Mouse (Mus musculus) heart, embryonic 11.5 days (tissue): ENCODE data around the gene Olfr843. TPM values are rescaled to one million over a fixed set of nuclear protein-coding genes. Genes with fewer than 3 reads are reported as not detected.

ENCODE experiments used
- ATAC-seq: fragments of 200-750 bp; cut with Nextera tagmentation; replicated peaks from 2 replicates; pipeline ENCODE4 v1.8.0; 2017; ENCODE audit warnings: moderate library complexity; ENCODE audit not compliant: insufficient number of reproducible peaks, low FRiP score, low TSS enrichment
- H3K27ac ChIP-seq: fragments of 300-500 bp; sonication (generic); 2 replicates; pipeline ENCODE4 v1.5.1; 2014; ENCODE audit warnings: mild to moderate bottlenecking, low read depth, low read length
- H3K27me3 ChIP-seq: fragments of 300-500 bp; sonication (generic); 2 replicates; pipeline ENCODE4 v1.6.1; 2014; ENCODE audit warnings: mild to moderate bottlenecking, low read length, mixed read lengths; ENCODE audit not compliant: control insufficient read depth, insufficient read depth
- H3K36me3 ChIP-seq: fragments of 300-500 bp; sonication (generic); 2 replicates; pipeline ENCODE4 v1.6.1; 2014; ENCODE audit warnings: mild to moderate bottlenecking, low read length, moderate library complexity, mixed read lengths; ENCODE audit not compliant: control insufficient read depth, insufficient read depth
- H3K4me1 ChIP-seq: fragments of 300-500 bp; sonication (generic); 2 replicates; pipeline ENCODE4 v1.6.1; 2014; ENCODE audit warnings: low read length; ENCODE audit not compliant: control insufficient read depth, insufficient read depth
- H3K4me2 ChIP-seq: fragments of 300-500 bp; sonication (generic); 2 replicates; pipeline ENCODE4 v1.6.1; 2014; ENCODE audit warnings: mild to moderate bottlenecking, moderate library complexity
- H3K4me3 ChIP-seq: fragments of 300-500 bp; sonication (generic); 2 replicates; pipeline ENCODE4 v1.5.1; 2014; ENCODE audit warnings: low read depth, low read length
- H3K9ac ChIP-seq: fragments of 300-500 bp; sonication (generic); 2 replicates; pipeline ENCODE4 v1.6.1; 2014; ENCODE audit warnings: mild to moderate bottlenecking, low read depth, low read length, moderate library complexity
- H3K9me3 ChIP-seq: fragments of 300-500 bp; sonication (generic); replicated peaks from 2 replicates; pipeline ENCODE4 v1.6.1; 2016; ENCODE audit warnings: low read length; ENCODE audit not compliant: control insufficient read depth
- WGBS: fragments of 180-500 bp; shearing (Covaris S2); extraction: QIAGEN DNeasy Blood & Tissue Kit; methylation state at CpG from one replicate; pipeline ENCODE4 v1.1.7; 2014; ENCODE audit not compliant: insufficient replicate concordance; 5-methylcytosine and 5-hydroxymethylcytosine counted together
- polyA plus RNA-seq: library from polyadenylated mRNA; unstranded; fragments of >200 nt; fragmentation: Nextera tagmentation; extraction: Ambion mirVana; gene quantifications from 2 replicates; pipeline ENCODE4 v1.2.1, GENCODE M21; 2014

Olfr843 gene
- not detected in 2 replicates for polyA plus RNA-seq

DNA sequence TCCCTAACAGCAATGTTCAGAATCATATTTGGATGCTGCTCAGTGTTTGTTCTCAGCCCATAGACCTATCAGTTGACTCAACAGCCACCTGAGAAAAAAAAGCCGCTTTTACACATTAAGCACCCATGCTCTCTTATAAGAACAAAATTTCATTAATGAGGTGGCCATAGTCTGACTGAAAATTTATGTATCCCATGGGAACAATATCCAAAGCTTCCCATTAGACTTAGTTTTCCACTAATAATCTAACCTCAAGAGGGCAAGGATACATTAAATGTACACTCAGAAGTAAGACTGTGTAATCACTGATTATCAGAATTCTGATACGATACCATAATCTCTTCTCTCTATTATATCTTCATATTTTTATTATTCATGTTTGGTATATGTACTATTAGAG, at the start of gene Olfr843:
Gene Olfr843, minus strand, starts transcription at position 101 of the 400 bp plus-strand sequence.
- Histone ChIP-seq H3K4me3 (no peak within 1 kb of the TSS), H3K27me3 (no peaks in the 10 kb centered on the region), H3K27ac (no peak within 1 kb of the TSS), H3K9ac (no peak within 1 kb of the TSS), H3K4me1 (no peaks in the 10 kb centered on the region), H3K4me2 (no peak within 1 kb of the TSS), H3K36me3 (no peaks in the 10 kb centered on the region), H3K9me3 (peaks cover 3% of the 10 kb centered on the region; the same call in 1 of the 2 replicates)
- ATAC-seq, result no peak
- WGBS, result 81% methylated on average over 2 of the region's 2 CpGs

Other genes with a start within 250 kb of the Olfr843 start
- gene Olfr835, start 219.3 kb downstream of the Olfr843 start, polyA plus RNA-seq, result not detected in 2 replicates
- gene Olfr836, start 131.6 kb downstream of the Olfr843 start, polyA plus RNA-seq, result 0.06 TPM in 1 of 2 replicates, not detected in the other
- gene Olfr837, start 115.7 kb downstream of the Olfr843 start, polyA plus RNA-seq, result not detected in 2 replicates
- gene Olfr839-ps1, start 74.7 kb downstream of the Olfr843 start, polyA plus RNA-seq, result 0.09 TPM in 1 of 2 replicates, not detected in the other
- not detected in 2 replicates for gene Olfr844, start 64.4 kb upstream of the Olfr843 start, polyA plus RNA-seq
- gene Olfr845, start 84.5 kb upstream of the Olfr843 start, polyA plus RNA-seq, result not detected in 2 replicates
- not detected in 2 replicates for gene Olfr846, start 112.0 kb upstream of the Olfr843 start, polyA plus RNA-seq
- gene Olfr847, start 126.7 kb upstream of the Olfr843 start, polyA plus RNA-seq, result not detected in 2 replicates
- gene Olfr849, start 188.3 kb upstream of the Olfr843 start, polyA plus RNA-seq, result not detected in 2 replicates
- not detected in 2 replicates for gene Olfr850, start 226.3 kb upstream of the Olfr843 start, polyA plus RNA-seq
- gene Olfr851, start 241.3 kb upstream of the Olfr843 start, polyA plus RNA-seq, result not detected in 2 replicates